Mouse (Mus musculus): Measurements from ENCODE around the gene Cacna1c.

DNA sequence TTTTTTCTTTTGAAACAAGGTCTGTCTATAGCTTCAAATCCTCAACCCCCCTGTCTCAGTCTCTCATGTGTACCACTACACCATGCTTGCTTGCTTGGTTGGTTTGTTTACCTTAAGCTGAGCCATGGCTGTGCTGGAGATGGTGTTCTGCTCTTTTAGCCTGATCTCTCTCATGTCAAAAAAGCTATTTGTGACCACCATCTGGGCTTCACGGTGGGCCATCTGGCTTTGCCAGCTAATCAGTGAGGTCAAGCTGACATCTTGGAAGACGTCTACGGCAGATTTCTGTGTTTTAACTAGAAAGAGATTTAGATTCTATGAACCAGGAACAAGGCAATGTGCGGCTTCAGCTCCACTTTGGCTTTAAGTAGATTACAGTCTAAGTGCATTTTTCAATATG lies 471.3 kb downstream of the Cacna1c start:
- TF ChIP-seq CTCF (conservative IDR thresholded peaks at IDR 0.05; ENCODE audit: low read length) = no peak
- no peak for TF ChIP-seq POU5F1 (IDR thresholded peaks at IDR 0.05; ENCODE audit: borderline replicate concordance, low read length)
- no peak for TF ChIP-seq NANOG (IDR thresholded peaks at IDR 0.05; ENCODE audit: borderline replicate concordance, low read length)
